Mouse (Mus musculus) right cerebral cortex, postnatal 14 days (tissue): ENCODE data around the gene Pak2.
"Not testable (repeated sequence)": the region's sequence is repeated elsewhere in the genome, so short reads cannot be mapped to it uniquely, and the experiment has no call there.

Source experiments
- DNase-seq: peaks from one replicate; pipeline ENCODE4 v3.0.0; 2022

Gene Pak2

DNA sequence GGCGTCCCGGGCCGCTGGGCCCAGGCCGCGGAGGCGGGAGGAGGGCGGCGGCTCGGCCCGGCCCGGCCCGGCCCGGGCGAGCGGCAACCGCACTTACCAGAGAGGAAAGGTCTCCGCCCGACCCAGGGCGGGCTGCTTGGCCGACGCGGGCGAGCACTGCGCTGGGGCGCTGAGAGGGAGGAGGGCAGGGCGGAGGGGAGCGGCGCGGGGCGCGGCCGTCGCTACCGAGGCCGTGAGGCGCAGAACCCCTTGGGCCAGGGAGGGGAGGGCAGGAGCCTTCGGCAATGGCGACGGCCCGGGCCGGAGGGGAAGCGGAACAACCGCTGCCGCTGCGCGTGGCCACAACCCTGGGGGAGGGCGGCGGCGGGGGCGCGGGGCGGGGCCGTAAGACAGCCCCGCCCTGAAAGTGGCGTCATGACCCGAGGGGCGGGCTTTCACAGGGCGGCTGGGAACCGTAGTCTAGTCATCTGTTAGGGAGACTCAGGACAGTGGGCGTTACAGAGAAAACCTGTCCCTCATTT is at the start of gene Pak2:
Pak2 (minus strand) TSS at position 352 of the 521 bp plus-strand sequence.
- peak; percentile 84 for DNase-seq

DNA sequence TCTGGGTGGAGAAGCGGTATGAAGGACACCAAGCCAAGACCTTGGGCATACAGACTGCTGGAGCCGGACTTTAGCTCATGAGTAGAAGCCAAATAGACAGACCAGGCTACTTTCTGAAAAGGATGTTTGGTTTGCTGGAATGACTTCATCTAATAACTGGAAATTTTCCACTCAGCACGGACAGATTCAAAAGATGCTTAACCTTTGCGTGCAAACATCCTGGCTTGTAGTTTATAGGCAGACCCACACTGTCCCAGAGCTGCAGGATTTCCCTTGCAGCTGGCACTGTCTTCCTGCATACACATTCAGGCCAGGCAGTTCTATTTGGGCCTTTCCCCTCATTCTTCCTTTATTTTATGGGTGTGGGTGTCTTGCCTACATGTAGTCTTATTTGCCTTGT is 47.9 kb upstream of the Pak2 start:
- no peak for DNase-seq

DNA sequence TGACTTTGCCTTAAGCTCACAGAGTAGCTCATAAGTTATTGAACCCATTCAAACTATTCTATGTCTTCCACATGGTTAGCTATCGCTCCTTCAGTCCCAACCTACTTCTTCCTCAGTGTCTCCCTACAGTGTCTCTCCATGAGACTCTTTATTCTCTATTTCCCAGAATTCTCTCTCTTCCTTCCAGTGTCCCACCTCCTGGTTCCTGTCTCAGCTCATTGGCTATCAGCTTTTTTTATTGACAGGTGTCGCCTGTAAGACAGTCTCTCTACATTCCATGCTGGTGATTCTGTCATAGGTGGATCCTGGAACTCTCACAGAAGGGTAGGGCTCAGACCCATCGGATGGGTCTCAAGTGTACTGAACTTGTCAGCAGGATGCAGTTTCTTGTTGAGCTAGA is 46.2 kb upstream of the Pak2 start:
- DNase-seq, result no peak

DNA sequence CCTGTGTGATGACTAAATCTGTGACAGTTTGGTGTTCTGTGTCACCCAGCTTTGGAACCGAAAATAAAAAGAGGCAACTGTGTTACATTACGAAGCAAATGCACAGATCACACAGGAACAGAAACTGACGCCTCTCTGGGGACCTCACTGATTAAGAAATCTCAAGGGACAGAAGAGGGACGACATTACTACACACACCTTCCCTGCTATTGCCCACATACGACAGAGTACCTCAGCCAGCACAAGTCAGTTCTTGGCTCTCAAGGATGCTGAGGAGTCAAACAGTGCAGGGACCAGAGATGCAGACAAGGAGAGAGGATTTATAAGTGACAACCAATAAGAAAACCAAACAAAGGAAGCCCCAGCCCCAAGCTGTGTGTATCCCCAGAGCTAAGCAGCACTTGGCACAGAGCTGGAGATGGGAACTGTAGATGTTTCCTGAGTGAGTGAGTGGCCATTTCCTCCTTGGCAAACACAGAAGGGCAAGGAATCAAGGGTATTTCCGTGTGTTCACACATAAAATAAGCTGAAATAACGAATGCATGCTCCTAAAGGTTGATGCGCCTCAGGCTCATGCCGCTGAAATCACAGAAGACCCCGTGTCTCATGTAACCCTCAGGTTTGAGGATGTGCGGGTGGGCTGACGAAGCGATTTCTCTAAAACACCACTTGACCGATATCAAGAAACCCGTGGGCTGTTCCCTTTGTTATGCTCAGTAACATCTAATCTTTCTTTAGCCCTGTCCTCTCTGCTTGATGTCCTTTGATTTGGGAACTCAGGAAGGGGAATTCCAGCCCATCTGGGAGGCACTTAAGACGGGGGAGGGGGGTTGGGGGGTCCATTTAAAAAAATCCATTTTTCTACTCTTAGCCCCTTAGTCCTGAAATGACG is 45.5 kb upstream of the Pak2 start:
- no peak for DNase-seq

DNA sequence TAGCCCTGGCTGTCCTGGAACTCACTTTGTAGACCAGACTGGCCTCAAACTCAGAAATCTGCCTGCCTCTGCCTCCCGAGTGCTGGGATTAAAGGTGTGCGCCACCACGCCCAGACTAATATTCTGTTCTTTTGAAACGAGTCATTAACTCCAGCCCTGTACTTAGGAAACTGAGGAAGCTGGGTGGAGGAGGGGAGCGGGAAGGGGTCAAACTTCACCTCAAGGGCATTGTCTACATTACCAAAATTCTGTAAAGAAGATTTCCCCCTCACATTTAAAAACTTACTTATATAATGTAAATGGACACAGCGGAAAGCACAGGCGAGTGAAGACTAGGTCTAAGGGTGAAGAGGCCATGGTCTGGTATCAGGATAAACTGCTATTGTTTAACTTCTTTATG is 44.9 kb upstream of the Pak2 start:
- no peak for DNase-seq

DNA sequence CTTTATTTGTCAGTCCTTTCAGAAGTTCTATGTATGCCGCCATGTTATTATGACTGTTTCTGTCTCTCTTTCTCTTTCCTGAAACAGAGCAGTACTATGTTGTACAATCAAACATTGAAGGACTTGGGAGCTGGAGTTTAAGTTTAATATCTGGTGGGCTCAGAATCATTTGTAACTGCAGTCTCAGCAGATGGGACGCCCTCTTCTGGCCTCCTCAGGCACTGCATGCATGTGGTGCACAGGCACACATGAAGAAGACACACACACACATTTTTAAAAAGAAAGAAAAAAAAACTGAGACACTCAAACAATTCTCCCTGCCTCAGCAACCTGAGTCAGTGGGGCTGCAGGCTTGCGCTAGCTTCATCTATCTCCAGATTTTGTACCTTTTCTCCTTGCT is 41.3 kb upstream of the Pak2 start:
- no peak for DNase-seq

DNA sequence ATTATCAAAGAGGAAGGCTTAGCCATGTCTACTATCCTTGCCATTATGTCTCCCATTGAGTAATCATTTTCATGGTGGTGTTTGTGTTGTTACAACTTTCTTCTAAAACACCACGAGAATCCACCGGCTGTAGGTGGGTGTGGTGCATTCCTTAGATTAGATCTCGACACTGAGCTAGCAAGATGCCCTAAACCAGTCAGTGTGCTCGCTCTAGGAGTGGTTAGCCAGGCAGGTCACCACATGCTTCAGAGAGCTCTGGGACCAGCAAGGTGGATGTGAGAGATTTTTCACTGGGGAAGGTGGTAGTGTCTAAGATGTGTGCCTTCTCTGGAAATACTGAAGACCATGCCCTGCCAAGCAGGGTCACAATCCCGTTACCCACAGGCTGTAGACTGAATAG is 37.0 kb upstream of the Pak2 start:
- DNase-seq, result no peak

DNA sequence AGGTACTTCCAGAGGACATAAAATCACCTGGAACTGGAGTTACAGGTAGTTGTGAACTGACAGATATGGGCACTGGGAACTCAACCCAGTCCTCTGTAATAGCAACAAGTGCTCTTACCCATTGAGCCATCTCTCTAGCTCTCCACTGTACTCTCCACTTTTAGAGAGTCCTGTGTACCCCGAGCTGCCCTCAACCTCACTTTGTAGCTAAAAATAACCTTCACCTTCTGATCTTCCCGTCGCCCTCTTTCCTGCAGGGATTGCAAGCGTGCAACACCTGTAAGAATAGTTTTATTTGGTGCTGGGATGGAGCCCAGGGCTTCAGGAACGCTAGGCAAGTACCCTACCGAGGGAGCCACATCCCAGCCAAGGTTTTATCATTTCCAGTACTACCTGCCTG is 36.6 kb upstream of the Pak2 start:
- no peak for DNase-seq

DNA sequence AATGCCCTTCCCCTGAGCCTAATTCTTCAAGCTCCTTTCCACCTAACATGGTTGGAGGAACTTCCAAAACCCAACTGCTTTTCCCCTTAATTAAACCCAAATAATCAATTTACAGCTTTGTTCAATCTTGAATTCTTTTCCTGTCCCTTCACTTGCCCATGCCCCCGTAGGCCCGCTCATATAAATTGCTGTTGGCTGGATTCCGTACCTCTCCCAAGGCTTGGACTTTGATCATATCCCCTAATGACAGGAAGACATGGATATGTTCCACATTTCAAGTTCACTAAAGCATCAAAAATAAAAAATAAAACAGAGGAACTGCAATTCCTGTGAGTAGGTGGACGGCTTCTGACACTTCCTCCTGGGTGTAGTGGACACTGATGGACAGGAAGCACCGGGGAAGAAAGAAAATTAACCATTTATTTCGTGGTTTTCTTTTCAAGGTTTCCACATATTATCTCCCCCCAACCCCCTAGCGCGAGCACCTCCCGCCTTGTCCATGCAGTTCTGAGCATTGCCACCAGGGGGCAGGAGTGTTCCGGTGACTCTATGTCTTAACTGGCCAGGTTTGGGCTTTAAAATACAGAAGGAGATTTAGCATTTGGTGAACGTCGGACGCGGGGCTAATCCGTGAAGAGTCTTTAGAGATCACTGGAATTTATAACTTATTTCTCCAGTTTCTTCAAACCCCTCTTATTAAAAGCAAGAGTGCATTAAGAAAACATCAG is 36.0 kb upstream of the Pak2 start:
- DNase-seq, result peak; percentile 84

DNA sequence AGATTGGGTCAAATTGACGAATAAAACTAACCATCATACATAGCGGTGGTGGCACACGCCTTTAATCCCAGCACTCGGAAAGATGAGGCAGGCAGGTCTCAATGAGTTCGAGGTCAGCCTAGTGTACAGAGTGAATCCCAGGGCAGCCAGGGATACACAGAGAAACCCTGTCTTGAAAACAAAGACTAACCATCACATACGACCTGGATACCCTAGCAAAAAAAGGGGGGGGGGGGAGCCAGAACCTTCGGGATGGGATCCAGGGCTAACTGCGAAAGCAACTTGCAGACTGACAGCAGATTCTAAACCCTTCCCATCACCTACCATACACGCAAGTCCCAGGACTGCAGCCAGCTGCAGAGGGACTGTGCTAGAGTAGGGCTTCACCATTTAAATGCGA is 35.3 kb upstream of the Pak2 start:
- DNase-seq, result no peak

DNA sequence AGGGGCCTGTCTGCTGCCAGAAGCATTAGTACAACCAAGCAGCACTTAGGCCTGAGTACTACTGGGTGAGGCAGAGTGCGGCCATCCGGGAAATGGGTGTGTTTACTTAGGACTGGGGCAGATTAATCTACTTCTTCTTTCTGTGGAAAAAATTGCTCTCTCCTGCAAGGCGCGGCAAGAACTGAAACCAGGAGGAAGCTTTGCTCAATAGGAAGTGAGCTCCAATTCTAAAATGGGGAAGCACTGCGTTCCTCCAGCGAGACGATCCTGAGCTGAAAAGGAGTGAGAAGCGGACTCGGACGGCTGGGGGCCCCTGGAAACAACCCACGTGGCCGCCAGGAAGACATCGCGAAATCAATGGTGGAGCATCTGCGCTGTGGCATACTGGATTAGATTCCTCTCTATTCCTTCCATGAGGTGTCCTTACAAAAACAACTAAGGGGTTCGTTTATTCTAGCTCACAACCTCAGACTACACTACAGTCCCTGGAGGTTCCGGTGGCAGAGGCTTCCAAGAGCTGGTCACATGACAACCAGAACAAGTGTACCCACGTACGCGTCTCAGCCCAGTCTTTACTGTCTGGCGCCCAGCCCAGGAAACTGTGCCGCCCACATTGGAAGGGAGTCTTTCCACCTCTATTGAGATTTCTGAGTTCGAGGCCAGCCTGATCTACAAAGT is 34.5 kb upstream of the Pak2 start:
- peak; percentile 69 for DNase-seq

DNA sequence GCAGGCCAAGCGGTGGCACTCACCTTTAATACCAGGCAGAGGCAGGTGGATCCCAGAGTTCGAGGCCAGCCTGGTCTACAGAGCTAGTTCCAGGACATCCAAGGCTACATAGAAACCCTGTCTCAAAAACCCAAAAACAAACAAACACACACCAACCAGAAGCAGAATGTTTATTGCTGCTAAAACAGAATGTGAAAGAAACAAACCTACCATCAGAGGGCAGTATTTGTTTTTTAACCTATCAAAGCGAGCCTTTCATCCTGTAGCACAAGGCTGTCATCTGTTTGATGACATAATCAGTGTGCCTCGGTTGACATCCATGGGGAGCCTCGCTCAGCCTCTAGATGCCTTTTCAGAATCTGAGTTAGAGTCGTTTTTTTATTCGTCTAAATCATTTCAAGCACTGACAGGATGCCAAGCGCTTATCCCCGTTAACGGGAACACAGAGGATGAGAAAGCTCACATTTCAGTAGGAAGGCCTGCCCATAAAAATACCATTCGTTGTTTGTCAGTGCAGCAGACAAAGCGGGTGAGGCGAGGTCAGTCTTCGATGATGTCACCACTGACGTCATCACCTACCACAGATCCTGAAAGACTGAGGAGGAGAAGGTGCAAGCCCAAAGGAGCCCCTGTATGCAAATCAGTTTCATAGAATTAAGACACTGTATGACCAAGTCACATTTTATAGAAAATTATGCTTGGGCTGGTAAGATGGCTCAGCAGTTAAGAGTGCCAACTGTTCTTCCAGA is 32.0 kb upstream of the Pak2 start:
- DNase-seq, result no peak

DNA sequence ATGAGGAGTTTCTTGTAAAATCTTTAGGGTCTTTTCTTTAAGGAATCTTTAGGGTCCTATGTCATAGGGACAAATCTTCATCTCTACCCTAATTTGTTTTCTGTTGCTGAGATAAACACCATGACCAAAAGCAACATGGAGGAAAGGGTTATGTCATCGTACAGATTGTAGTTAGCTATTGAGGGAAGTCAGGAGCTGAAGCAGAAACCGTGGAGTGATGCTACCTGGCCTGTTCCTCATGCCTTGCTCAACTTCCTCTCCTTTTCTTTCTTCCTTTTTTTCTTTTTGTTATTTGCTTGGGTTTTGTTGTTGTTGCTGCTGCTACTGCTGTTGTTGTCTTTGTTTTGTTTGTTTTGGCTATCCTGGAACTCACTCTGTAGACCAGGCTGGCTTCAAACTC is 29.4 kb upstream of the Pak2 start:
- DNase-seq, result no peak

DNA sequence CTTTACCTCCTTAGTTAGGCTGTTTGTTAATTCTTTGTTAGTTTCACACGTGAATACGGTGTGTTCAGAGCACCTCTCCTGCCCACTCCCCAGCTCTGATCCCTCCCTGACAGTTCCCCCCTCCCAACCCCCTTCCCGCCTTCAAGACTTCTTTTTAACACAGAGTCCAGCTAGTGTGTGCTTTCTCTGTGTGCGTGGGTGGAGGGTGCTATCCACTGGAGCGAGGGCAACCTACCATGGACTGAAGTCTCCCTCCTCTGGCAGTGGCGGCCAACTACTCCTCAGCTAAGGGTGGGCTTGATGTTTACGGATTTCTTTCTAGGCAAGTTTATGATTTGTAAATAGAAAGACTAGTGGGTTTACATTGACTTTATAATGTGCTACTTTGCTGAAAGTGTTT is 29.0 kb upstream of the Pak2 start:
- DNase-seq, result no peak

DNA sequence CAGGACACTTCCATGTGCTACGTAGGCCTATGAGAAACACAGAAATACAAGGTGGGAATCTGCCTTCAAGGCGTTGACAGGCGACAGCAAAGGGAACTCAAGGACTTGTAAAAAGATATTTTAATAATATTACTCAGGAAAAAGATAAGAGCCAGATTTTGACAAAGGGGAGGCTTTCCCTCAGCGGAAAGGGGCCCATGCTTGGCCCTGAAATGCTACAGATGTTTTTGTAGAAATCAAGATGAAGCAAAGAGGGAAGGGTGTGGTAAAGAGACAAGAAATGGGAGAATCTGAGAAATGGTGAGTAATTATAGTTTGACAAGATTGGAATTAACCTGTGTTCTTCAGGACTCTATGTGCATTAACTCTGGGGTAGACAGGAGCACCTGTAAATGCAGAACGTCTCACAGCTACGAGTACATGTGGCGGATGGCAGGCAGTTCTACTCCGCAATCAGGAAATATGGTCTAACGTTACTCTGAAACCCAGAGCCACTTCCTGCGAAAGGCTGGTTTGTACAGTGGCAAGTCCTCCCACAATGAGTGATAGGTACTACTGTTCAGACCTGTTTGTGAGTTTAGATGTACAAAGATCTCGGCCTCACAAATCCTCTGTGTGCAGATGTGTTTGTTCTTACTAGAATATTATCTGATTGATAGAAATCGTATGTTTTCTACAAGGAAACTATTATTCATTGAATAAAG is 28.4 kb upstream of the Pak2 start:
- no peak for DNase-seq

DNA sequence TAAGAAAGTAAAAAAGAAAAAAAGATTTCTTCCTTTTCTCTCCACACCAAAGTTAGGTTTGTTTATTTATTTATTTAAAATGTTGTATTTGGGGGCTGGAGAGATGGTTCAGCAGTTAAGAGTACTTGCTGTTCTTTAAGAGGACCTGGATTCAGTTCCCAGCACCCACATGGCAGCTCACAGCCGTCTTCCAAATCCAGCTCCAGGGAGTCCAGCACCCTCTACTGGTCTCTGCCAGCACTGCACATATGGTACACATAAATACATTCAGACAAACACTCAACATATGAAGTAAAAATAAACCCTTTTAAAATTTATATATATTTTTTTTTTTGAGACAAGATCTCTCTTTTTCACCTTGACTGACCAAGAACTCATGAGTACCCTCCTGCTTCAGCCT is 26.6 kb upstream of the Pak2 start:
- DNase-seq, result no peak

DNA sequence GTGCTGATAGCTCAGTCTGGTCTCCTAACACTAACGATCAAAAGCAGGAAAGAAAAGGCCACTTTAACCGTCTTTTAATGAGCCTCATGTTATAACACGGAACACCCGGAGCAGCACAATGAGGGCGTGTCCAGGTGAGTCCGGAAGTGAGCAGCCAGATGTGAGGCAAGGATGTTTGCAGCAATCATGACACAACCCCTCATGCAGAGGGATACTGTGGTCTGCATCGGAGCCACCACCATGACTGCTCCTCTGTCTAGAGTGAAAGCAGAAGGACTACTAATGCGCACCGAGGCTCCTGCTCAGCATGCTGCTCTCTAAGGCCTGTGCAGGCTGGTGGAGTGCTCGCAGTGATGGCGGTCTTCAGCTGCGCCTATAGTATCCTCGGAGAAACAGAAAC is 23.2 kb upstream of the Pak2 start:
- no peak for DNase-seq

DNA sequence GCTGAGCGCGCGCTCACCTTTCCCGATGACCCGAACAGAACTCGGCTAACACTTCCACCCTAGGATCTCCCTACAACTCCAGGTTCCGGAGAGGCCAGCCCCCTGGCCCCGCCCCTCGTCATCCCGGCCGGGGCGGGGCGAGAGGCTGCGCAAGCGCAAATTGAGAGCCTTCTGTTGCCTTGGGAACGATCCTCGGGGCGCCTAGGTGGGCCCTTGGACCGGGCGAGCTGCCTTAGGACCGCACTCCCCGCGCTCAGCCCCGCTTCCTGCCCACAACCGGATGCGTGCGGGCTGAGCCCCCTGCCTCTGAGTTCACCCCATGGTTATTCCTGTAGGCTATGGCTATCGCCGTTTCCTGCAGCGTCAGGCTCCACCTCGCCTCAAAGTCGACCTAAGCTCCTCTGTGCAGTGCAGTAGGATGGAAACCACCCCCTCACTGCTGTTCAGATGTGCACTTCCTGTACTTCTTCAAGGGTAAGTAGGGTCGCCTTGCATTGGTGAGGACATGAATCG is 20.6 kb upstream of the Pak2 start, which contains the start of the genes Pigx and Cep19:
Pigx (minus strand) TSS at position 103 of the 513 bp plus-strand sequence.
Cep19 (plus strand) TSS at position 163 of the 513 bp plus-strand sequence.
- peak; percentile 86 for DNase-seq

DNA sequence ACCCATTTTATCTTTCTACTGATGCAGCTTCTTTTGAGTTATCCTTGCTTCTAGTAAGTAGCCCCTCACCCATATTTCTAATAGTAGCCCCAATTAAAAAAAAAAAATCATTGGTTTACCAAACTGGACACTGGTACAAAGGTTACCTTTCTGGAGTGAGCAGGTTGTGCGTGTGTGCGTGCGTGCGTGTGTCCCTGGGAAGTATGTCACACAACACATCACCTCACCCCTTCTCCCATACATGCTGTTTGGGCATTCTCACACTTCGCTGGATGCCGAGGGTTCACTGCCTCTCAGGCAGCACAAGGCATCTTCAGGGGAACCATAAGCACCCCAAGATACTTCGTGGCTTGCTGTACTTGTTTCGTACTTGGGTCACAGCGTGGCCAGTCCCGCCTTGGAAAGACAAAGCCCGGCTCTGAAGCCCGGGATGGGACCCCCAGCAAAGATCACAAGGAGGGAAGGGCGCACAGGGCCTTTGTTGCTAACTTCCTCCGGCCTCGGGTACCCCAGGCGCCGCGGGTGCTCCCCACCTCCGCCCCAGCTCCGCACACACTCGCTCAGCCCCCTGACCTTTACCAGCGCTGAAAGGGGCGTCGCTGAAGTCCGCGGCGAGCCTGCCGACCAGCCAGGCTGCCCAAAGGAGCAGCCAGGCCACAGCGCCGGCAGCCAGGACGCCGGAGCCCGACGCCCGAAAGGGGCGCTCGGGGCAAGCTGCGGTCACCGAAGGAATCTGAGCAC is 19.9 kb upstream of the Pak2 start:
- DNase-seq, result no peak

DNA sequence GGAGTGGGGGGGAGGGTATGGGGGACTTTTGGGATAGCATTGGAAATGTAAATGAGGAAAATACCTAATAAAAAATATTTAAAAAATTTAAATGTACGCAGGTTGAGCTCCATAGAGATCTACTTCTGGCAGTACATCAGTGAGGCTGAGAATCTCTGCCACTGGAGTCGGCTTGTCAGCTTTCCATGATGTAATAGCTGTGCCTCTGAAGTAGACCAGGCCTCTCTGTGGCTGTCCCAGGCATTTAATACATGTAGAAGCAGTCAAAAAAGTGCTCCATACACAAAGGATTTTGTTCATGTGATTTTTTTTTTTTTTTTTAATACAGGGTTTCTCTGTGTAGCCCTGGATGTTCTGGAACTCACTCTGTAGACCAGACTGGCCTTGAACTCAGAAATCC is 18.6 kb upstream of the Pak2 start:
- not testable (repeated sequence) for DNase-seq

DNA sequence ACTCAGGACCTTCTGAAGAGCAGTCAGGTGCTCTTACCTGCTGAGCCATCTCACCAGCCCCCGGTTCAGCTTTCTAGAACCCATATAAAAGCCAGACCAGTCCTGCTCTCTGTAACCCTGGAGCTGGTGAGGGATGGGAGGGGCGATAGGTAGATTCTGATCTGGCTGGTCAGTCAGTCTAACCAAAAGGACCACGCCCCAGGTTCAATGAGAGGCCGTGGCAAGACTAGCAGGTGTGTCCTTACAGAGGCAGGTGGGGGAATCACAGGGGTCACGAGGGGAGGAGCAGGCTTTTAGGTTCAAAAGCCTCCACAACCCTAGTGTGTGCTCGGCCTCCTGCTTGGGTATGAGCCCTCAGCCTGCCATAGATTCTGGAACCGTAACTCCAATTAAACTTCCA is 12.3 kb upstream of the Pak2 start:
- no peak for DNase-seq
